Mouse (Mus musculus) CH12.LX (cell line): ENCODE results near the gene Arhgef2. TPM values are rescaled to one million over a fixed set of nuclear protein-coding genes. Genes with fewer than 3 reads are reported as not detected.

Experiments used
- DNase-seq: peaks from one replicate; pipeline ENCODE4 v3.0.0-alpha.2; 2013; ENCODE audit errors: extremely low read depth
- H3K27ac ChIP-seq: 2 replicates; pipeline ENCODE4 v1.5.1; 2012; ENCODE audit warnings: low read depth, mild to moderate bottlenecking, control low read depth, moderate library complexity; ENCODE audit not compliant: insufficient read depth
- H3K27me3 ChIP-seq: replicated peaks from 2 replicates; pipeline ENCODE3; 2012; ENCODE audit warnings: inconsistent platforms
- H3K36me3 ChIP-seq, 2 experiments: replicated peaks in 1 of 2; 2 replicates each; pipeline versions ENCODE3 to v1.6.1; 2012; ENCODE audit warnings: inconsistent platforms in 1 of 2, low read length in 1 of 2, mild to moderate bottlenecking in 1 of 2, mixed read lengths in 1 of 2, moderate library complexity in 1 of 2; ENCODE audit not compliant: control insufficient read depth in 1 of 2, insufficient read depth in 1 of 2
- H3K4me1 ChIP-seq, 2 experiments: 2 replicates each; pipeline ENCODE4 v1.6.1; 2012; ENCODE audit warnings: inconsistent platforms in 1 of 2, moderate library complexity in 1 of 2; ENCODE audit not compliant: insufficient read depth in 2 of 2, control insufficient read depth in 1 of 2
- H3K4me2 ChIP-seq: 2 replicates; pipeline ENCODE4 v1.6.1; 2012; ENCODE audit warnings: low read depth, mild to moderate bottlenecking, control low read depth; ENCODE audit not compliant: poor library complexity, insufficient read depth, severe bottlenecking
- H3K4me3 ChIP-seq, 3 experiments: fragments of 150-350 bp in 1 of 3; sonication (generic) in 1 of 3; replicated peaks in 1 of 3; 2 replicates each; pipeline versions ENCODE3 to v1.5.1; 2011 to 2012; ENCODE audit warnings: low read depth in 2 of 3, low read length in 2 of 3, mild to moderate bottlenecking in 2 of 3, moderate library complexity in 2 of 3, control low read depth in 1 of 3, improper control_type of control experiment in 1 of 3, inconsistent platforms in 1 of 3, mixed read lengths in 1 of 3; ENCODE audit not compliant: poor library complexity in 1 of 3
- H3K79me2 ChIP-seq: replicated peaks from 2 replicates; pipeline ENCODE4 v1.6.1; 2012; ENCODE audit warnings: mild to moderate bottlenecking, moderate library complexity; ENCODE audit not compliant: control insufficient read depth, poor library complexity, insufficient read depth, severe bottlenecking; ENCODE audit errors: extremely low read depth
- H3K9ac ChIP-seq: 2 replicates; pipeline ENCODE4 v1.6.1; 2012; ENCODE audit warnings: low read depth, mild to moderate bottlenecking, control low read depth, moderate library complexity; ENCODE audit not compliant: insufficient read depth
- H3K9me3 ChIP-seq: replicated peaks from 2 replicates; pipeline ENCODE3; 2012; ENCODE audit warnings: low read length, inconsistent platforms, mixed read lengths
- BHLHE40 ChIP-seq: IDR thresholded peaks from 2 replicates; pipeline ENCODE4 v1.6.1; 2011; ENCODE audit warnings: mild to moderate bottlenecking, low read depth, low read length, improper control_type of control experiment
- CHD1 ChIP-seq: IDR thresholded peaks from 2 replicates; pipeline ENCODE4 v1.6.1; 2012; ENCODE audit warnings: low read depth, low read length, improper control_type of control experiment, inconsistent platforms
- CHD2 ChIP-seq: IDR thresholded peaks from 2 replicates; pipeline ENCODE4 v1.6.1; 2011; ENCODE audit warnings: low read length, improper control_type of control experiment
- CTCF ChIP-seq, 2 experiments: IDR thresholded peaks in 1 of 2; conservative IDR thresholded peaks in 1 of 2; 2 replicates each; pipeline ENCODE4 v1.5.1; 2011 to 2012; ENCODE audit warnings: low read depth in 2 of 2, low read length in 2 of 2, improper control_type of control experiment in 1 of 2, inconsistent platforms in 1 of 2, mild to moderate bottlenecking in 1 of 2, moderate library complexity in 1 of 2
- E2F4 ChIP-seq: IDR thresholded peaks from 2 replicates; pipeline ENCODE4 v1.6.1; 2011; ENCODE audit warnings: low read depth, low read length, improper control_type of control experiment; ENCODE audit not compliant: insufficient replicate concordance
- ELF1 ChIP-seq: IDR thresholded peaks from 2 replicates; pipeline ENCODE4 v1.6.1; 2014; ENCODE audit warnings: low read depth, mild to moderate bottlenecking, inconsistent platforms, low read length, improper control_type of control experiment
- EP300 ChIP-seq: IDR thresholded peaks from 2 replicates; pipeline ENCODE4 v1.6.1; 2011; ENCODE audit warnings: low read length, improper control_type of control experiment
- ETS1 ChIP-seq: conservative IDR thresholded peaks from 2 replicates; pipeline ENCODE4 v1.6.1; 2012; ENCODE audit warnings: low read depth, mild to moderate bottlenecking, inconsistent platforms, low read length, improper control_type of control experiment, moderate library complexity
- GABPA ChIP-seq: IDR thresholded peaks from 2 replicates; pipeline ENCODE4 v1.6.1; 2012; ENCODE audit warnings: low read depth, low read length, improper control_type of control experiment, inconsistent platforms; ENCODE audit not compliant: insufficient replicate concordance
- IRF4 ChIP-seq: IDR thresholded peaks from 2 replicates; pipeline ENCODE4 v1.6.1; 2014; ENCODE audit warnings: low read depth, mild to moderate bottlenecking, inconsistent platforms, low read length, improper control_type of control experiment
- JUND ChIP-seq: conservative IDR thresholded peaks from 2 replicates; pipeline ENCODE4 v1.6.1; 2011; ENCODE audit warnings: low read depth, low read length, improper control_type of control experiment
- KAT2A ChIP-seq: IDR thresholded peaks from 2 replicates; pipeline ENCODE4 v1.6.1; 2012; ENCODE audit warnings: low read length, improper control_type of control experiment, inconsistent platforms; ENCODE audit not compliant: insufficient replicate concordance
- MAFK ChIP-seq: IDR thresholded peaks from 2 replicates; pipeline ENCODE4 v1.6.1; 2011; ENCODE audit warnings: low read length, improper control_type of control experiment; ENCODE audit not compliant: insufficient replicate concordance
- MAX ChIP-seq: IDR thresholded peaks from 2 replicates; pipeline ENCODE4 v1.6.1; 2011; ENCODE audit warnings: low read length, improper control_type of control experiment
- MAZ ChIP-seq: IDR thresholded peaks from 2 replicates; pipeline ENCODE4 v1.6.1; 2012; ENCODE audit warnings: low read depth, mild to moderate bottlenecking, inconsistent platforms, low read length, improper control_type of control experiment, moderate library complexity
- MEF2A ChIP-seq: IDR thresholded peaks from 2 replicates; pipeline ENCODE4 v1.6.1; 2014; ENCODE audit warnings: low read depth, mild to moderate bottlenecking, inconsistent platforms, low read length, improper control_type of control experiment, borderline replicate concordance
- MXI1 ChIP-seq: IDR thresholded peaks from 2 replicates; pipeline ENCODE4 v1.6.1; 2011; ENCODE audit warnings: mild to moderate bottlenecking, low read depth, low read length, improper control_type of control experiment
- MYC ChIP-seq: IDR thresholded peaks from 2 replicates; pipeline ENCODE4 v1.6.1; 2011; ENCODE audit warnings: low read depth, mild to moderate bottlenecking, improper control_type of control experiment, low read length
- NELFE ChIP-seq: IDR thresholded peaks from 2 replicates; pipeline ENCODE4 v1.6.1; 2011; ENCODE audit warnings: low read depth, low read length, improper control_type of control experiment
- NRF1 ChIP-seq: IDR thresholded peaks from 2 replicates; pipeline ENCODE4 v1.6.1; 2014; ENCODE audit warnings: low read depth, mild to moderate bottlenecking, inconsistent platforms, low read length, improper control_type of control experiment, moderate library complexity
- PAX5 ChIP-seq: IDR thresholded peaks from 2 replicates; pipeline ENCODE4 v1.6.1; 2012; ENCODE audit warnings: low read length, inconsistent platforms, mixed read lengths
- POLR2A ChIP-seq: IDR thresholded peaks from 2 replicates; pipeline ENCODE4 v1.6.1; 2011; ENCODE audit warnings: low read depth, mild to moderate bottlenecking, improper control_type of control experiment, low read length
- POLR2AphosphoS2 ChIP-seq: IDR thresholded peaks from 2 replicates; pipeline ENCODE4 v1.6.1; 2011; ENCODE audit warnings: low read depth, low read length, improper control_type of control experiment
- RAD21 ChIP-seq: IDR thresholded peaks from 2 replicates; pipeline ENCODE4 v1.6.1; 2011; ENCODE audit warnings: low read depth, mild to moderate bottlenecking, low read length, improper control_type of control experiment, moderate library complexity
- RCOR1 ChIP-seq: conservative IDR thresholded peaks from 2 replicates; pipeline ENCODE4 v1.6.1; 2012; ENCODE audit warnings: low read depth, mild to moderate bottlenecking, inconsistent platforms, low read length, improper control_type of control experiment
- SIN3A ChIP-seq: IDR thresholded peaks from 2 replicates; pipeline ENCODE4 v1.6.1; 2012; ENCODE audit warnings: low read length, improper control_type of control experiment, inconsistent platforms
- SMC3 ChIP-seq: IDR thresholded peaks from 2 replicates; pipeline ENCODE4 v1.6.1; 2011; ENCODE audit warnings: low read depth, low read length, improper control_type of control experiment
- TCF12 ChIP-seq: IDR thresholded peaks from 2 replicates; pipeline ENCODE4 v1.6.1; 2014; ENCODE audit warnings: low read depth, mild to moderate bottlenecking, inconsistent platforms, low read length, improper control_type of control experiment
- UBTF ChIP-seq: IDR thresholded peaks from 2 replicates; pipeline ENCODE4 v1.6.1; 2012; ENCODE audit warnings: low read depth, mild to moderate bottlenecking, inconsistent platforms, low read length, improper control_type of control experiment, moderate library complexity
- USF1 ChIP-seq: IDR thresholded peaks from 2 replicates; pipeline ENCODE4 v1.6.1; 2014; ENCODE audit warnings: low read depth, mild to moderate bottlenecking, inconsistent platforms, low read length, improper control_type of control experiment
- USF2 ChIP-seq: conservative IDR thresholded peaks from 2 replicates; pipeline ENCODE4 v1.6.1; 2011; ENCODE audit warnings: low read depth, low read length, improper control_type of control experiment
- ZC3H11A ChIP-seq: IDR thresholded peaks from 2 replicates; pipeline ENCODE4 v1.6.1; 2012; ENCODE audit warnings: low read depth, mild to moderate bottlenecking, inconsistent platforms, low read length, improper control_type of control experiment
- ZKSCAN1 ChIP-seq: IDR thresholded peaks from 2 replicates; pipeline ENCODE4 v1.6.1; 2012; ENCODE audit warnings: low read depth, inconsistent platforms, low read length, improper control_type of control experiment, borderline replicate concordance
- ZMIZ1 ChIP-seq: IDR thresholded peaks from 2 replicates; pipeline ENCODE4 v1.6.1; 2012; ENCODE audit warnings: low read depth, mild to moderate bottlenecking, inconsistent platforms, low read length, improper control_type of control experiment
- ZNF384 ChIP-seq: IDR thresholded peaks from 2 replicates; pipeline ENCODE4 v1.6.1; 2012; ENCODE audit warnings: low read depth, low read length, improper control_type of control experiment, inconsistent platforms
- dilution Hi-C: fragments of 300-500 bp; cut with MboI; formaldehyde crosslinking; loops from 2 replicates; pipeline ENCODE4 v1.14.3; 2020; ENCODE audit warnings: low sequenced_read_pairs; ENCODE audit not compliant: extremely low pct_unique_long_range_greater_than_20kb, extremely low pct_ligation_motif_present
- in situ Hi-C: fragments of 300-500 bp; cut with MboI; formaldehyde crosslinking; loops from 3 replicates; pipeline ENCODE4 v1.14.3; 2019; ENCODE audit warnings: low sequenced_read_pairs, low pct_ligation_motif_present, low pct_unique_long_range_greater_than_20kb, mixed read lengths
- polyA plus RNA-seq: library from polyadenylated mRNA; unstranded; fragments of >175 nt; gene quantifications from 2 replicates; pipeline ENCODE4 v1.2.1, GENCODE M21; 2012; ENCODE audit warnings: low read depth; ENCODE audit not compliant: insufficient read length
- total RNA-seq, 2 experiments: library from RNA; depleted of rRNA; stranded (reverse); fragments of 300-350 nt in 1 of 2; fragments of >200 nt in 1 of 2; gene quantifications; 2 replicates each; pipeline ENCODE4 v1.2.3; 2012 to 2014

The Arhgef2 gene
- total and polyA plus RNA-seq, 3 experiments = 18.5 to 43.9 (median 43.1) TPM

GRCm38 (mm10) chr3:88664095-88664494 lies 58.3 kb downstream of the Arhgef2 start:
- no peak overlapping the region for H3K27ac ChIP-seq

GRCm38 (mm10) chr3:88677399-88677798 lies 71.6 kb downstream of the Arhgef2 start:
- TF ChIP-seq ZMIZ1 (no peak), RAD21 (peak; percentile 94), GABPA (no peak), UBTF (no peak), E2F4 (no peak), ZNF384 (no peak), CHD2 (no peak), SMC3 (peak; percentile 77), MEF2A (peak; percentile 38; the same call in 1 of the 2 replicates), ZC3H11A (peak; percentile 36; the same call in 1 of the 2 replicates), USF2 (no peak), CTCF (conservative IDR thresholded peaks at IDR 0.05 in 1 of 2, IDR thresholded peaks at IDR 0.05 in 1 of 2; ENCODE audit: low read depth in 2 of 2, low read length in 2 of 2) (peak; percentile 36 to 93), NELFE (0 out of 2 replicates have a peak, but pooled peaks have one; percentile 21), MXI1 (peak; percentile 43; the same call in 1 of the 2 replicates), TCF12 (0 out of 2 replicates have a peak, but pooled peaks have one; percentile 9), IRF4 (no peak; the same call in 1 of the 2 replicates), PAX5 (no peak), SIN3A (0 out of 2 replicates have a peak, but pooled peaks have one; percentile 26), JUND (no peak), NRF1 (0 out of 2 replicates have a peak, but pooled peaks have one; percentile 28)
- TF ChIP-seq, all 38 proteins: peak for 10
- Histone ChIP-seq H3K4me1 (peaks cover 2 to 11% of the 10 kb centered on the region in 2 experiments; a peak in 3 of 4 replicates), H3K4me2 (peak overlapping the region; percentile 85), H3K9me3 (no peaks in the 10 kb centered on the region), H3K36me3 (no peaks in the 10 kb centered on the region), H3K9ac (peak overlapping the region; percentile 83), H3K27me3 (no peaks in the 10 kb centered on the region), H3K27ac (no peak overlapping the region), H3K4me3 (peak overlapping the region; percentile 44 to 59 (median 45)), H3K79me2 (no peaks in the 10 kb centered on the region)
- DNase-seq = peak; percentile 85
- dilution Hi-C loops = no loop called here
- in situ Hi-C loops = loop anchor here (25.0 kb wide), 1 partner anchor 185 kb away; no protein-coding TSS in a partner anchor

More at GRCm38 (mm10) chr3:88664095-88664494, 58.3 kb downstream of the Arhgef2 start:
- Histone ChIP-seq H3K9me3 (peaks cover 2% of the 10 kb centered on the region), H3K79me2 (no peaks in the 10 kb centered on the region), H3K4me3 (no peak overlapping the region), H3K36me3 (no peaks in the 10 kb centered on the region), H3K4me1 (peaks cover 6 to 16% of the 10 kb centered on the region in 2 experiments), H3K27me3 (no peaks in the 10 kb centered on the region), H3K9ac (no peak overlapping the region), H3K4me2 (no peak overlapping the region)
- TF ChIP-seq ZKSCAN1 = no peak
- no peak for TF ChIP-seq USF2
- TF ChIP-seq MAZ = no peak
- TF ChIP-seq POLR2AphosphoS2 = no peak
- peak; percentile 22; the same call in 1 of the 2 replicates for TF ChIP-seq IRF4
- TF ChIP-seq MEF2A = no peak
- TF ChIP-seq CHD1 = no peak
- no peak for TF ChIP-seq TCF12
- peak in 1 of 2 experiments; percentile 30; a peak in 2 of 4 replicates for TF ChIP-seq CTCF (conservative IDR thresholded peaks at IDR 0.05 in 1 of 2, IDR thresholded peaks at IDR 0.05 in 1 of 2; ENCODE audit: low read depth in 2 of 2, low read length in 2 of 2)
- no peak for TF ChIP-seq USF1
- TF ChIP-seq POLR2A = no peak
- TF ChIP-seq MYC = no peak
- 0 out of 2 replicates have a peak, but pooled peaks have one; percentile 40 for TF ChIP-seq MAX
- 0 out of 2 replicates have a peak, but pooled peaks have one; percentile 10 for TF ChIP-seq EP300
- TF ChIP-seq ETS1 = no peak
- no peak for TF ChIP-seq SIN3A
- no peak; the same call in 1 of the 2 replicates for TF ChIP-seq BHLHE40
- TF ChIP-seq CHD2 = no peak
- no peak for TF ChIP-seq RCOR1
- TF ChIP-seq RAD21 = no peak
- peak; percentile 77 for TF ChIP-seq MAFK
- no peak for TF ChIP-seq ZNF384
- TF ChIP-seq SMC3 = no peak
- TF ChIP-seq MXI1 = no peak
- TF ChIP-seq ZMIZ1 = no peak
- peak; percentile 35; the same call in 1 of the 2 replicates for TF ChIP-seq ELF1
- no peak for TF ChIP-seq JUND
- TF ChIP-seq KAT2A = no peak
- dilution Hi-C loops (no loop called here), in situ Hi-C loops (no loop called here)
- DNase-seq = no peak
